Mouse (Mus musculus): Measurements from ENCODE around the gene Cuedc1.

GRCm38 (mm10) chr11:88213757-88214156 lies 115.9 kb downstream of the Cuedc1 start:
- TF ChIP-seq CTCF (conservative IDR thresholded peaks at IDR 0.05; ENCODE audit: low read length) (no peak), POU5F1 (IDR thresholded peaks at IDR 0.05; ENCODE audit: borderline replicate concordance, low read length) (no peak), NANOG (IDR thresholded peaks at IDR 0.05; ENCODE audit: borderline replicate concordance, low read length) (no peak)

Data from E14TG2a.4 (cell line).